Mouse (Mus musculus) sigmoid colon, adult 10 weeks (tissue): ENCODE results near the gene Elavl1. TPM values are rescaled to one million over a fixed set of nuclear protein-coding genes. Genes with fewer than 3 reads are reported as not detected.

Experiments used
- polyA plus RNA-seq: library from polyadenylated mRNA; stranded (reverse); fragments of 350-450 nt; fragmentation: Illumina TruSeq; extraction: RNeasy Lipid Tissue Mini Kit (QIAGEN cat#74804); gene quantifications from one replicate; pipeline ENCODE4 v1.2.3, GENCODE M21; 2014; ENCODE audit warnings: low read depth, low replicate concordance

Gene Elavl1
- polyA plus RNA-seq = 53.7 TPM

DNA sequence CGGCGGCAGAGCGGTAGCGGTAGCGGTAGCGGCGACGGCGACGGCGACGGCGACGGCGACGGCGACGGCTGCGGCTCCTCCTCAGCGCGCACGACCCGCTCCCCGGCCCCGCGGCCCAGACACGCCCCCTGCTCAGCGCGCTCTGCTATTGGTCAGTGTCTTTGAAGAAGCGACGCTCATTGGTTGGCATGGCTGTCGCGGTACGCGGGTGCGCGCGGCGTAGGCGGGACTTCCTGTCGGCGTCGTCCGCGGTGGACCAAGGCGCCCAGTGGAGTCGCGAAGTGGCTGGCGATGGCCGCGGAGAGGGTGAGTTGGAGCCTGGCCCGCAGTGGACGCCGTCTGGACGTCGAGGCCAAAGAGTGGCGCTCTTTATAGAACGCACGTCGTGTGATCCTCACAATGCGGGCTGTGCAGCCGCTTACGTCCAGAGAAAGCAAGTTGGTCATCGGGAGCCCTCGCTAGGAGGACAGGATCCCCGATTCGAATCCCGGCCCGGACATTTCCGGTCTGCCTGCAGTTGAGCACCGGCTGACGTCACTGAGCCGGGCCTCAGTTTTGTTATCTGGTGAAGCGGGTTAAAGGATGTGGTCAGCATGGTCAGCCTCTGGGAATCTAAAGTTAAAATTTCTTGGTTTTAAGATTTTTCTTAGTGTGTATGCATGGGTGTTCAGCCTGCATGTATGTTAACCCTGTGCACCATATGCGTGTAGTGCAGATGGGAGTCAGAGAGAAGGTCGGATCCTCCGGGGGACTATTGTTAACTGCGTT lies at the start of gene Elavl1, which contains the start of gene Ccl25:
Gene Elavl1 (minus strand): TSS at position 431 of the 768 bp plus-strand sequence.
Gene Ccl25 (plus strand): TSS at position 228 of the 768 bp plus-strand sequence.

DNA sequence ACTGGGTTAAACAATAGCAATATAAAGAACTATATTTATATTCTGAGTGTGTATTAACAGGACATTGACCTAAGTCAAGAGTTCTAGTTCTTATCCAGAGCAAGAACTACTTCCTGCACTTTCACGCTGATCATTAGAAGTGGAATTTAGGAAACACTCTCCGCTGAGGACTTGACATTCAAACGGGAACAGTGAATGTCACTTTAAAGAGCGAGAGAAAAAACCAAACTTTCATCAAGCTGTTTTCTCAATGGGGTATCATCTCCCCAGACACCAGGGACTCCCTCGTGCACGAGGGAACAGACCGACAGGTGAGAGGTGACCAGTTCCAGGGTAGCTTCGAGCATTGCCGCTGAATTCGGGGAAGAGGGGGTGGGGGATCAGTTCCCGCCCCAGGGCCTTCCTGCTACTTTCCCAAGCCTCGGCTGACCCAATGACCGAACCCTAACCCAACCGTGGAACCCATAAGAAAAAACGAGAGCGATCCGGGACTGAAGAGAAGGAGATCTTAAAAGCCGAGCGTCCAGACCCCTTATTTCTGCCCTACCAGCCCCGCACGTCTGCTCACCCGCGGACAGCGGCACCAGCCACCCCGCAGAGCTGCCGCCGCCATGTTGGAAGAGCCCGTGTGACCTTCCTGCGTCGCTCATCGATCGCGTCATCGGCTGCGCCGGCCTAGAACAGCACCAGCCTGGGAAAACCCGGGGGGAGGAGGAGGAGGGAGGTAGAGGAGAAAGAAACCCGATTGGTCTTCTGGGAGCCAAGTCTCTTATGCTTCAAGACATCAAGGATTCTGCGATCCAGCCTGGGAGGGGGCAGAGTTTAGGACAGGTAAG lies 49.7 kb downstream of the Elavl1 start, which contains the start of gene Timm44:
Gene Timm44 (minus strand): TSS at position 639 of the 836 bp plus-strand sequence.

DNA sequence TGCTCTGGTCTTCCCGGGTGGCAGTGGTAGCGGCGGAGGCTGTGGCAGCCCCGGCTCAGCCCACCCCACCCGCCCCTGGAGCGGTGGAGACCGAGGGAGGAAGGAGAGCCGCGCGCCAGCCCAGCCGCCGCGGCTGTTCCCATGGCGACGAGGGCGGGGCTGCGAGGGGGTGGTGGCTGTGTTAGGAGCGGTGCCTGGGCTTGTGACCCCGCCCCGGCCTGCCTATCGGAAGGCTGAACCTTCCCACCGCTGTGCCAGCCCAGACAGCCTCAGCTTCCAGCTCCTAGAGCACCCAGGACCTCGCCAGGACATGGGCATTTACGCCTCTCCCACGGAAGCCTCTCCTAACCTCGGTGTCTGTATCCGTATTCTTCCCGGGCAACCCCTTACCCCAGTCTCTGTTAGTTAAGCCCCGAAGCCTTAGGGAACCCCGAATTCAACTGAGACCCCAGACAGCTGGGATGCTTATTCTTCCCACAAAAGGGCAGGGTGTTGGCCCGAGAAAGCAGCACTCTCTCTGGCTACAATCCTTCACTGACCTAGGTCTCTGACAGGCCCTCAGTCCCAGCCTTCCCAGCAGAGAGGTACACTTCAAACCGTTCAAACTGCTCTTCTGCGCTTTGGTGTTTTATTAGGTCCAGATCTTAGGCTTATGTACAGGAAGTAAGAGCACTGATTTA lies 65.9 kb downstream of the Elavl1 start, which contains the start of gene Ctxn1:
Gene Ctxn1 (minus strand): TSS at position 150 of the 680 bp plus-strand sequence.

DNA sequence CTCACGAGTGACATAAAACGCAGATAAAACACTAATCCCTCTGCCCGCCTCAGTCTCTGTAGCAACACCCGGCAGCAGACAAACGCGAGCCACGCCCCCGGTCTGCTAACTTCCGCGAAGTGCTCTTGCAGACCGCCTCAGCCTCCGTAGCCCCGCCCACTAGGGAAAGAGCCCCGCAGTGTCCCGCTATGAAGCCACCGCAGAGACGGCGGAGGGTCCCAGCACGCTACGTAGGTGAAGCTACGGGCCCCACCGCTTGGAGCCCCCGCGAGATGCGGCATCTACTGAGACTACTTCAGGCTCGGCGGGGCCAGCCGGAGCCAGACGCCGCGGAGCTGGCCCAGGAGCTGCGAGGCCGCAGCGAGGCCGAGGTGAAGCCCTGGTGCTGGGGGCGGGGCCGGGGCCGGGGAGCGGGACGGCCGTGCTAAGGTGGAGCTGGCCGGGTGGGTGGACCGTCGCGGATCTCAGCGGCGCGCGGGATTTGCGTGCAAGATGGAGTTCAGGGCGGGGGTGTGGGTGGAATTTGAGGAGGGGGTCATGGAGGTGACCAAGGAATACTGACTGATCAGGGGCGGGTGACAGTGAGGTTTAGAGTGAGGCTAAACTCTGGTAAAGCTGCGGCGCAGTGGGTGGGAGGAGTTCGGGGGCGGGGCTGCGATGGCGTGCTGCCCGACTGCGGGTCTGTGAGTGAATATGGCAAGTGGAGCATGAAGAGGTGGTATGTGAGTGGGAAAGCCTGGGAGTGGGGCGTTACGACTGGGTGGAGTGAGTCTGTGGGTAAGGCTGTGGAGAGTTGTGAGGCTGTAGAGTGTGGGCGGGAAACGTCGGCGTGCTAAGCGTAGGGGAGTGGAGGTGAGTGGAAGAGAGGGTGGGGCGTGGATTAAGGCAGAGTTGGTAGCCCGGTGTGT lies 72.0 kb downstream of the Elavl1 start, which contains the start of gene Snapc2:
Gene Snapc2 (plus strand): TSS at position 147 of the 908 bp plus-strand sequence.

DNA sequence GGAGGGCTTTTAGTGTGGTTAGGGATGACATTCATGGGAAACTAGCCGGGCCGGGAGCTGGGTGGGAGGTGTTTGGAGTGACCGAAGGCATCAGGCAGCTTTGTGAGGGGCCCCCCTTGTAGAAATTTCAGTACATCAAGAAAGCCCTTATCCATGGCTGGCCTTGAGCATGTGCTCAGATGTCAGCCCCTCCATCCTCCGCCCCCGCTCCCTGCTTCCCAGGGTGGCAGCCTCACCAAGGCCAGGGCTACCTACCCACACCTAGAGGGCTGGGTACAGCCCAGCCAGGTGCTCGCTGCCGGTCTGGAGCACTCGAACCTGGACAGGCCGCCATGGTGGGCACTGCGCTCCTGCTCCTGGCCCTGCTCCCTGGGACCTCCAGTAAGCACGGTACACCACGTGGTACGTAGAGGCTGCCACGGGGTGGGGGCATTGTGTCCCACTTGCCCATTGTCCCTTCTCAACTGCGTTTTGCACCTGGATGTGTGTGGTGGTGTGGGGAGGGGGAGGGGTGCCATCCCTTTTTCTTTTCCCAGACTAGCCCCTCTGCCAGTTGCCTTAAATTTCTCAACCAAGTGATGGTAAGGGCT lies 77.2 kb downstream of the Elavl1 start, which contains the start of gene Tgfbr3l:
Gene Tgfbr3l (plus strand): TSS at position 264 of the 590 bp plus-strand sequence.

DNA sequence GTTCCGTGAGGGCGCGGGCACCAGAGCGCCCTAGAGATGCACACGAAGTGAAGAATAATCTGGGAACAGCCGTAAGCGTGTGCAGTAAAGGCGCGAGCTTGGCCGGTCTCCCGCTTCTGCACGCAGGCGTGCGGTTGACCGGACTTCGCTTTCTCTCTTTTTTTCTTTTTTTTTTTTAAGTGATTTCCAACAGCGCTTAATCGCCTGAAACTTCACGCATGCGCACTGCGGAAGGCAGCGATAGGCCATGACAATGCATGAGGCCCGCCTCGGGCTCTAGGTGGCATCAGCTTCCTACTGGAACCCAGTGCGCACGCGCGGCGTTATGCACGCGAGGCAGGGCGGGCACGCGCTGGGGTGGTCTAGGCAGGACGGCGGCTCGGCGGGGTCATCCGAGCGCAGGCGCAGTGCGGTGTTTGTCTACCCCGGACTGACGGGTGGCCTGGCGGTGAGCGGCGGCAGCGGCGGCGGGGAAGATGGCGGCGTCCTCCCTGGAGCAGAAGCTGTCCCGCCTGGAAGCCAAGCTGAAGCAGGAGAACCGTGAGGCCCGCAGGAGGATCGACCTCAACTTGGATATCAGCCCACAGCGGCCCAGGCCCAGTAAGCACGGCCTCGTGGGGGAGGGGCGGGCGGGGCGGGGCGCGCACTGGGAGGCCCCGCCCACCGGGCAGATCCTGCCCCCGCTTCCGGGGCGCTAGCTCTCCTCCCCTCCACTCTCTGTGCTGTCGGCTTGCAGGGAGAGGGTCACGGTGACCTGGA lies 86.6 kb downstream of the Elavl1 start, which contains the start of the genes Map2k7 and Gm49320:
Gene Map2k7 (plus strand): TSS at position 307 of the 759 bp plus-strand sequence.
Gene Gm49320 (plus strand): TSS at position 432 of the 759 bp plus-strand sequence.

Other genes with a start within 250 kb of the Elavl1 start
- 1.2 TPM for gene Cd209f, start 219.6 kb downstream of the Elavl1 start, polyA plus RNA-seq
- 0.41 TPM for gene Cd209g, start 191.3 kb downstream of the Elavl1 start, polyA plus RNA-seq
- gene Evi5l, start 158.8 kb downstream of the Elavl1 start, polyA plus RNA-seq = 2.4 TPM
- gene Prr36, start 108.0 kb downstream of the Elavl1 start, polyA plus RNA-seq = 0.22 TPM
- gene Lrrc8e, start 98.6 kb downstream of the Elavl1 start, polyA plus RNA-seq = 5.3 TPM
- 7.0 TPM for gene Map2k7, start 86.7 kb downstream of the Elavl1 start, polyA plus RNA-seq
- not detected for gene Gm49320, start 86.5 kb downstream of the Elavl1 start, polyA plus RNA-seq
- gene Tgfbr3l, start 77.2 kb downstream of the Elavl1 start, polyA plus RNA-seq = 14.7 TPM
- gene Snapc2, start 72.3 kb downstream of the Elavl1 start, polyA plus RNA-seq = 2.2 TPM
- gene Ctxn1, start 66.1 kb downstream of the Elavl1 start, polyA plus RNA-seq = 1.0 TPM
- gene Timm44, start 49.5 kb downstream of the Elavl1 start, polyA plus RNA-seq = 163 TPM
- gene Ccl25, start 203 bp downstream of the Elavl1 start, polyA plus RNA-seq = 31.0 TPM
- gene Cers4, start 167.6 kb upstream of the Elavl1 start, polyA plus RNA-seq = 38.3 TPM